24 mouse cellular contexts compared by ENCODE assay signal in genomic region chr6:99959371-99959770, GRCm38 (mm10).
A peak's percentile ranks its signal among the peaks of the same experiment; 100 is the strongest.
DNase-seq lines count a peak whose midpoint lies in the region; ATAC-seq and TF ChIP-seq lines count a peak whose summit lies in the region.
"Had no signal": no experiment of that assay in that cellular context is flagged by ENCODE, and none has a peak within 500 bp of the region (broad histone marks: within the 10 kb centered on the region; RNA-seq: fewer than 3 reads in every experiment).

No protein-coding gene starts in this region.

- no peak overlapping the region for H3K4me3 ChIP-seq in lung, embryonic 14.5 days (ENCODE audit: low read depth, low read length)
- H3K4me3 ChIP-seq in embryonic facial prominence, embryonic 10.5 days = no peak overlapping the region
- H3K4me3 ChIP-seq: embryonic facial prominence, embryonic 15.5 days; erythroblast, embryonic 14.5 days; forebrain, embryonic 12.5 days; forebrain, embryonic 15.5 days; hindbrain, embryonic 12.5 days; hindbrain, embryonic 15.5 days had no signal

- 44% methylated on average over 4 of the region's 4 CpGs for WGBS in lung, embryonic 14.5 days
- WGBS in embryonic facial prominence, embryonic 10.5 days = 32% methylated on average over 4 of the region's 4 CpGs

- H3K4me1 ChIP-seq in lung, embryonic 14.5 days (ENCODE audit: insufficient read depth) = no peaks in the 10 kb centered on the region
- peaks cover 34% of the 10 kb centered on the region for H3K4me1 ChIP-seq in embryonic facial prominence, embryonic 10.5 days

- peak; percentile 29 for DNase-seq in lung, embryonic 14.5 days
- DNase-seq in lung, postnatal 4 days = no peak
- peak; percentile 34 for DNase-seq in 3T3-L1 (ENCODE audit: low read depth, low spot score)
- DNase-seq in Muller cell, postnatal 12 days (ENCODE audit: inconsistent ontology term) = peak; percentile 70
- no peak for DNase-seq in embryonic facial prominence, embryonic 10.5 days (ENCODE audit: low spot score)
- no peak for DNase-seq in thymus, postnatal 4 days
- no peak for DNase-seq in heart, adult 18-20 months
- DNase-seq: adrenal gland, adult 8-10 months; adrenal gland, postnatal 25 days; cerebellum, adult 11-12 months; cerebellum, adult 8-10 months; cerebellum, postnatal 10 days; cerebellum, postnatal 36 days; gastrocnemius, postnatal 25 days had no signal

- H3K27me3 ChIP-seq in lung, embryonic 14.5 days (ENCODE audit: insufficient read depth, low read length) = no peaks in the 10 kb centered on the region
- peaks cover 21% of the 10 kb centered on the region; the same call in 1 of the 2 replicates for H3K27me3 ChIP-seq in embryonic facial prominence, embryonic 10.5 days (replicated peaks; ENCODE audit: low read depth, poor library complexity, severe bottlenecking)
- H3K27me3 ChIP-seq: embryonic facial prominence, embryonic 15.5 days; forebrain, embryonic 12.5 days; forebrain, embryonic 15.5 days had no signal

- H3K36me3 ChIP-seq in lung, embryonic 14.5 days (ENCODE audit: insufficient read depth) = no peaks in the 10 kb centered on the region
- H3K36me3 ChIP-seq in embryonic facial prominence, embryonic 10.5 days (replicated peaks) = no peaks in the 10 kb centered on the region
- H3K36me3 ChIP-seq: embryonic facial prominence, embryonic 15.5 days; forebrain, embryonic 12.5 days; forebrain, embryonic 15.5 days; hindbrain, embryonic 12.5 days; hindbrain, embryonic 15.5 days had no signal

- H3K9me3 ChIP-seq in lung, embryonic 14.5 days (ENCODE audit: low read depth, low read length) = no peaks in the 10 kb centered on the region
- no peaks in the 10 kb centered on the region for H3K9me3 ChIP-seq in embryonic facial prominence, embryonic 10.5 days
- H3K9me3 ChIP-seq: embryonic facial prominence, embryonic 15.5 days; forebrain, embryonic 12.5 days; forebrain, embryonic 15.5 days; hindbrain, embryonic 12.5 days; hindbrain, embryonic 15.5 days had no signal

- H3K27ac ChIP-seq in lung, embryonic 14.5 days (ENCODE audit: low read depth) = no peak overlapping the region
- 0 out of 2 replicates have a peak overlapping the region, but pooled peaks have one; percentile 36 for H3K27ac ChIP-seq in embryonic facial prominence, embryonic 10.5 days (replicated peaks)
- H3K27ac ChIP-seq: embryonic facial prominence, embryonic 15.5 days; forebrain, embryonic 12.5 days; forebrain, embryonic 15.5 days; hindbrain, embryonic 12.5 days; hindbrain, embryonic 15.5 days had no signal

- no peak overlapping the region for H3K4me2 ChIP-seq in lung, embryonic 14.5 days
- H3K4me2 ChIP-seq: embryonic facial prominence, embryonic 15.5 days; forebrain, embryonic 12.5 days; forebrain, embryonic 15.5 days; heart, embryonic 11.5 days; hindbrain, embryonic 12.5 days; hindbrain, embryonic 15.5 days had no signal

- no peak for ATAC-seq in lung, embryonic 14.5 days (ENCODE audit: insufficient read depth)
- no peak for ATAC-seq in erythroblast, adult 5-6 weeks (replicated peaks; ENCODE audit: low FRiP score, poor library complexity, severe bottlenecking)
- ATAC-seq: activated CD4-positive, CD25-positive, alpha-beta regulatory T cell, adult 4 months; forebrain, embryonic 15.5 days; Patski had no signal

- no peak overlapping the region for H3K9ac ChIP-seq in lung, embryonic 14.5 days
- H3K9ac ChIP-seq: embryonic facial prominence, embryonic 15.5 days; forebrain, embryonic 12.5 days; forebrain, embryonic 15.5 days; hindbrain, embryonic 12.5 days; hindbrain, embryonic 15.5 days had no signal

- no peak for TF ChIP-seq CTCF in lung, embryonic 14.5 days (IDR thresholded peaks at IDR 0.05; ENCODE audit: low read depth)

Comparison
In these comparisons a context has a peak if more than half of its experiments do, and no peak if none do; other contexts are left out.
1. DNase-seq: peak in lung, embryonic 14.5 days (single experiment), 3T3-L1 (single experiment) and Muller cell, postnatal 12 days (single experiment); none in lung, postnatal 4 days (0 of 2), embryonic facial prominence, embryonic 10.5 days (single experiment), thymus, postnatal 4 days (single experiment) and heart, adult 18-20 months (0 of 2).